Mouse (Mus musculus): ENCODE results near the gene Axin1.

Axin1 gene

GRCm38 (mm10) chr17:26237667-26238066 lies 99.2 kb downstream of the Axin1 start:
- no peak for DNase-seq (ENCODE audit: extremely low spot score, low spot score)

GRCm38 (mm10) chr17:26239551-26239950 lies 101.1 kb downstream of the Axin1 start:
- DNase-seq (ENCODE audit: extremely low spot score, low spot score) = no peak

- no peak for DNase-seq (ENCODE audit: extremely low spot score, low spot score)
Measured at GRCm38 (mm10) chr17:26240120-26240790, 101.8 kb downstream of the Axin1 start.

GRCm38 (mm10) chr17:26240990-26241389 lies 102.5 kb downstream of the Axin1 start:
- DNase-seq (ENCODE audit: extremely low spot score, low spot score) = no peak

GRCm38 (mm10) chr17:26243471-26244100 lies 105.1 kb downstream of the Axin1 start:
- DNase-seq (ENCODE audit: extremely low spot score, low spot score) = no peak

GRCm38 (mm10) chr17:26244101-26244841 lies 105.8 kb downstream of the Axin1 start, which contains the start of gene Fam234a:
Gene Fam234a, minus strand, starts transcription at chr17:26244242.
- DNase-seq (ENCODE audit: extremely low spot score, low spot score) = peak; percentile 97
